Mouse (Mus musculus): Measurements from ENCODE around the gene Hsd17b11. TPM values are rescaled to one million over a fixed set of nuclear protein-coding genes. Genes with fewer than 3 reads are reported as not detected.
A peak's percentile ranks its signal among the peaks of the same experiment; 100 is the strongest.
"Not testable (repeated sequence)": the region's sequence is repeated elsewhere in the genome, so short reads cannot be mapped to it uniquely, and the experiment has no call there.

The Hsd17b11 gene
- polyA plus RNA-seq, 1 experiment from 2014 or later = 2.6 TPM

DNA sequence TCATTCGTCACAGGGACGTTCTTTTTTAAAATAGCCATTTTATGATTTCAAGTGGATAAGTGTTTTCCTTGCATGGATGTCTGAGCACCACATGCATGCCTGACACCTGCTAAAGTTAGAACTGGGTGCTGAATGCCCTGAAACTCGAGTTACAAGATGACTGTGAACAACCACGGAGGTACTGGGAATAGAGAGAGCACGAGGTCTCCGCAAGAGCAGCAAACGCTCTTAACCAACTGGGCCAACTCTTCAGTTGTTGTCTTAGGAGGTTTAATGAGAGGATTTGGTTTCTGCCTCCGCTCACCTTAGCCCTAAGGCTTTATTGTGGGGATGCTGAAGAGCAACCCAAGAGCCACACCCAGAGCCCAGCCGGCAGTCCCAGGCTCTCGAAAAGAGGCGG lies 3.0 kb upstream of the Hsd17b11 start:
- Histone ChIP-seq H3K4me1 (peaks cover 33% of the 10 kb centered on the region), H3K9me3 (no peaks in the 10 kb centered on the region), H3K4me3 (no peak overlapping the region), H3K27me3 (replicated peaks; ENCODE audit: low read depth, poor library complexity, severe bottlenecking) (peaks cover 30% of the 10 kb centered on the region), H3K27ac (replicated peaks) (no peak overlapping the region), H3K36me3 (replicated peaks) (no peaks in the 10 kb centered on the region)
- no peak for DNase-seq (ENCODE audit: low spot score)
- 60% methylated on average over 11 of the region's 11 CpGs for WGBS

DNA sequence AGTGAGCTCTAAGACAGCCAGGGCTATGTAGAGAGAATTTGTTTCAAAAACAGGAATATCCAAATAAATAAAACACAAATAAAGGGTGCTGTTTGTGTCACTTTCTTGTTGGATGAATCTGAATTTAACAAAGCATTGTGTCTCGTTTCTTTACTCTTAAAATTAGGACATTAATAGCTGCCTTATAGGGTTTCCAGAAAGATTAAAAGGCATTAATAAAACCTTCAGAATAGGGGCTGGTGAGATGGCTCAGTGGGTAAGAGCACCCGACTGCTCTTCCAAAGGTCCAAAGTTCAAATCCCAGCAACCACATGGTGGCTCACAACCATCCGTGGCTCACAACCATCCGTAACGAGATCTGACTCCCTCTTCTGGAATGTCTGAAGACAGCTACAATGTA lies 2.5 kb upstream of the Hsd17b11 start:
- not testable (repeated sequence) for H3K4me3 ChIP-seq
- WGBS = 81% methylated on average over 5 of the region's 5 CpGs
- peaks cover 30% of the 10 kb centered on the region for H3K27me3 ChIP-seq (replicated peaks; ENCODE audit: low read depth, poor library complexity, severe bottlenecking)

DNA sequence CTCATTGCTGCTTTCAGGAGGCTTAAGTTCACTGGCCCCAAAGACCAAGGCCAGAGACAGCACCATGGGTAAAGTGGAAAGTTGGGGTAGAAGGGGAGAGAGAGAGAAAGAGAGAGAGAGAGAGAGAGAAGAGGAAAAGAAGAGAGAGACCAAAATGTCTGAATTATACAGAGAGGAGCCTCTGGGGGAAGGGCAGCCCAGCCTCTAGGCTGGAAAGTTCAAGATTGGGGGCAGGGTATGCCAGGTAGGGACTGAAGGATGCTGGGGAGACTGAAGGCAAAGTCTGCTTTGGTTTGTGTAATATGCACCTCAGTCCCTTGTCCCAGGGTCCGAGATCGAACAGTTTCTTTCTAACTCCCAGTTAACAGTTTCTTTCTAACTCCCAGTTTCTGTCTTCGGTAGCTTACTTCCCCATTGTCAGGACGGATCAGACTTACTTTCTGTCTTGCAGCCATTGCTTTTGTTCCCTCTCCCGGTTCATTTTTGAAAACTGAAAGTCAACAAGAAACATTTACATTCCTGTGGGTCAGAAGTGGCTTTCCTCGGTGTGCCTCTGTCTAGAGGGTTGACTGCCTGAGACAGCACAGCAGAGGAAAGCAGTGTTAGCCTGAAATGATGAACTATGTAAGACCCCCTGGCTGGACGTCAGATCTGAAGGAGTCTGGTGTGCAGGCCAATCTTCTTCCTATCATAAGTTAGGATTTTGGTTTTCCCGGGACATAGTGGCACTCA lies 1.7 kb upstream of the Hsd17b11 start:
- no peaks in the 10 kb centered on the region for H3K36me3 ChIP-seq (replicated peaks)
- H3K27ac ChIP-seq (replicated peaks) = no peak overlapping the region
- no peaks in the 10 kb centered on the region for H3K9me3 ChIP-seq
- H3K4me1 ChIP-seq = peaks cover 37% of the 10 kb centered on the region
- 77% methylated on average over 8 of the region's 8 CpGs for WGBS
- peaks cover 30% of the 10 kb centered on the region for H3K27me3 ChIP-seq (replicated peaks; ENCODE audit: low read depth, poor library complexity, severe bottlenecking)
- DNase-seq (ENCODE audit: low spot score) = no peak
- no peak overlapping the region for H3K4me3 ChIP-seq

More for the DNA sequence above, 2.5 kb upstream of the Hsd17b11 start:
- not testable (repeated sequence) for H3K27ac ChIP-seq (replicated peaks); H3K36me3 ChIP-seq (replicated peaks); DNase-seq (ENCODE audit: low spot score); H3K9me3 ChIP-seq
- peaks cover 36% of the 10 kb centered on the region for H3K4me1 ChIP-seq

DNA sequence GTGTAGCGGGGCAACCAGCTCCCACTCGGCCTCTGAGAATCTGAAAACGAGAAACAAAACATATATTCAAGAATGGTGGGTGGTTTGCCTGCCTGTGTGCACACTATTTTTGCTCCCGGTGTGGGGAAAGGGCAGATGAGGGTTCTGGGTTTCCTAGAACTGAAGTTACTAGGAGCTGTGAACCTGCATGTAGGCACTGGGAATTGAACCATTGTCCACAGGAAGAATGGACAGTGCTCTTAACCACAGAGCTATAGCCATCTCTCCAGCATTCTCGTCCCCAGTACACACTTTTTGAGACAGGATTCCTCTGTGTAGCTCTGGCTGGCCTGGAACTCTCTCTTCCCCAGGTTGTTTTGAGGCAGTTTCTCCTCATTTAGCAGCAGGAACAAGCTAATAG lies 839 bp upstream of the Hsd17b11 start:
- 33% methylated on average over 5 of the region's 5 CpGs for WGBS
- peaks cover 37% of the 10 kb centered on the region for H3K4me1 ChIP-seq
- no peaks in the 10 kb centered on the region for H3K9me3 ChIP-seq
- H3K36me3 ChIP-seq (replicated peaks) = peaks cover 5% of the 10 kb centered on the region; the same call in 1 of the 2 replicates
- H3K27me3 ChIP-seq (replicated peaks; ENCODE audit: low read depth, poor library complexity, severe bottlenecking) = peaks cover 30% of the 10 kb centered on the region
- H3K27ac ChIP-seq (replicated peaks) = peak overlapping the region; percentile 83
- peak overlapping the region; percentile 63 for H3K4me3 ChIP-seq
- DNase-seq (ENCODE audit: low spot score) = no peak

DNA sequence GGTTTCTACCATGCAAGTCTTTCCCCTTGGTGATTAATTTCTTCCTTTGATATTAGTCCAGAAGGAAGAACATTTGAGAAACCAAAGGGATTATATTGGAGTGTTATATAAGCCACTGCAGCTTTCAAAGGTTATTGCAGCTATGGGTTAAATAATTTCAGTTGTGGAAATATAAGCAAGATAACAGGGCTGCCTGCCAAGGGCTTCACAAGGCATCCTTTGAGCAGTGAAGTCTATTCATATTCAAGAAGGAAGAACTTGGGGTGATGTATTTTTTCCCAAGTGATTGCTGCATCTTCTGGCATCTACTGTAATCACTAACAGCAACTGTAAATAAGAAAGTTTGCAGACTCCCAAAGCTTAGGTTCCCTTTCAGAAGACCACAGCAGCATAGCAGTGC lies 10.3 kb downstream of the Hsd17b11 start:
- H3K27ac ChIP-seq (replicated peaks) = no peak overlapping the region
- no peaks in the 10 kb centered on the region for H3K27me3 ChIP-seq (replicated peaks; ENCODE audit: low read depth, poor library complexity, severe bottlenecking)
- no peaks in the 10 kb centered on the region for H3K36me3 ChIP-seq (replicated peaks)
- H3K4me1 ChIP-seq = no peaks in the 10 kb centered on the region
- no peak for DNase-seq (ENCODE audit: low spot score)
- H3K9me3 ChIP-seq = no peaks in the 10 kb centered on the region
- H3K4me3 ChIP-seq = no peak overlapping the region

DNA sequence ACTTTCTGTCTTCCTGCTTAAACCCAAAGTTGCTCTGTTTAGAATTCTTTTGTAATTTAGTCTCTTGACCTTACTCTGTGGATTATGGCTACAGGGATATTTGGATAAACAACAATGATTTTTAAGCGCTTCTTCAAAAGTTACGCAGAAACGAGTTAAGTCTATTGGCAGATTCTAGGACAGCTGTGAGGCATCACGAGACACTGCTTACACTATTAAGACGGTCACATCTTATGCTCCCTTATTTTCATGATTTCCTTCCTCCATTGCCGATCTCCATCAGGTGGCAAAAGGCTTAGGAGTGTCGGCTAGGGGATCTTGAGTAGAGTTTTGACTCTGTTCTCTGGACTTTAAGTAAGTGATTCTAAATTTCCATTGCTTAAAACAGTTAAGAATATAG lies 11.5 kb downstream of the Hsd17b11 start:
- no peak for DNase-seq (ENCODE audit: low spot score)
- Histone ChIP-seq H3K9me3 (no peaks in the 10 kb centered on the region), H3K36me3 (replicated peaks) (no peaks in the 10 kb centered on the region), H3K27ac (replicated peaks) (no peak overlapping the region), H3K4me1 (no peaks in the 10 kb centered on the region), H3K27me3 (replicated peaks; ENCODE audit: low read depth, poor library complexity, severe bottlenecking) (no peaks in the 10 kb centered on the region), H3K4me3 (no peak overlapping the region)
- 92% methylated on average over 7 of the region's 7 CpGs for WGBS

DNA sequence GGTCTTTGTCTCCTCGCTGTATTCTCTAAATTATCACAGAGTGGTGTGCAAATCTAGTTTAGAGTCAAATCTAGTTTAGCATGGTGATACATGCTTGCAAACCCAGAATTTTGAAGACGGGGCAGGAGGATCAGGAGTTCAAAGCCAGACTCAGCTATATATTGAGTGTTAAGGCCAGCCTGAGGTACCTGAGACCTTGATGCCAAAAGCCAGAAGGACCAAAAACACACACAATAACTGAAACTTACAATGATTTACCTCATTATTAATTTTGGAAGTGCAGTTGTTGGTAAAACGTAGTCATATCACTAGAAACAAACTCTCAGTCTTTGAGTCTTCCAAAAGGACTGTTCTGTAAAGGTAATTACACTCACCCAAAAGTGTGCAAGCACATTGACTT lies 12.3 kb downstream of the Hsd17b11 start:
- H3K27ac ChIP-seq (replicated peaks) = no peak overlapping the region
- no peaks in the 10 kb centered on the region for H3K36me3 ChIP-seq (replicated peaks)
- no peak overlapping the region for H3K4me3 ChIP-seq
- 93% methylated on average over 3 of the region's 3 CpGs for WGBS
- no peaks in the 10 kb centered on the region for H3K27me3 ChIP-seq (replicated peaks; ENCODE audit: low read depth, poor library complexity, severe bottlenecking)
- DNase-seq (ENCODE audit: low spot score) = no peak
- no peaks in the 10 kb centered on the region for H3K4me1 ChIP-seq
- H3K9me3 ChIP-seq = no peaks in the 10 kb centered on the region

DNA sequence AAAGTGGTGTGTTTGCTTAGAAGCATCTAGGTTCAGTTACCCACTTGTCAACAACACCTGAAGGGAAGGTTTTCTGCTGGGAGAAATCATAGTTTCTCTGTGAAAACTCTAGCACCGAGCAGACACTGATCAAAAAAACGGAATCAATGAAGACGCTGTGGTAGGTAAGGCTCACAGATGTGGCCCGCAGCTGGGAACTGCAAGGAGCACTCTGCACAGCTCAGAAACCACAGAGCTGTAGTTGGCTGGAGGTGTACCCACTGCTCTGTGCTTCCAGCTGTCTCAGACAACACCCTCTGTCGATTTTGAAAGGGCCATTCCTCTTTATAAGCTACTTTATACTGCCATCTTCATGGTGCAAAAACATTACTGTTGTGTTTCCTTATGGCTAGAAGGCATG lies 13.9 kb downstream of the Hsd17b11 start:
- Histone ChIP-seq H3K9me3 (no peaks in the 10 kb centered on the region), H3K27me3 (replicated peaks; ENCODE audit: low read depth, poor library complexity, severe bottlenecking) (peaks cover 4% of the 10 kb centered on the region; the same call in 1 of the 2 replicates), H3K36me3 (replicated peaks) (no peaks in the 10 kb centered on the region), H3K4me3 (no peak overlapping the region), H3K4me1 (peaks cover 6% of the 10 kb centered on the region), H3K27ac (replicated peaks) (no peak overlapping the region)
- no peak for DNase-seq (ENCODE audit: low spot score)
- whole genome bisulfite sequencing = 72% methylated on average over 5 of the region's 5 CpGs

DNA sequence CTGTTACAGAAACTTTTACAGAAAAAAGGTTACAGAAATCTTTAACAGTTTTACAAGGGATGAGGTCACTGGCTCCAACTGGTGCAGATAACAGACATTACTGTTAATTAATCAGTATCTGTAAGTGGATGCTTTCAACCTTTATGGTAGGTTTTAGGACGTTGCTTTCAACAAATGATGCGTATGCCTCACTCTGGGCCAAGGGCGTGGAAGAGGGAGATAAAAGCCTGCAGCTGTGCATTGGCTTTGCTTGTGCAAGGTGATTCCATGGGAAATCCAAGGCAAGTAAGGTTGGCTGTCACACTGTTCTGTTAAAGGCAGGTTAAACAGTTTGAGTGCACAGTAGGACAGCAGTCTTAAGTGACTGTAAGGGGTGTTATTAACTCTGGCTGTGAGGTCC lies 14.9 kb downstream of the Hsd17b11 start:
- Histone ChIP-seq H3K4me3 (no peak overlapping the region), H3K27ac (replicated peaks) (no peak overlapping the region), H3K36me3 (replicated peaks) (no peaks in the 10 kb centered on the region), H3K4me1 (peaks cover 12% of the 10 kb centered on the region), H3K9me3 (no peaks in the 10 kb centered on the region), H3K27me3 (replicated peaks; ENCODE audit: low read depth, poor library complexity, severe bottlenecking) (peaks cover 4% of the 10 kb centered on the region; the same call in 1 of the 2 replicates)
- WGBS = 86% methylated on average over 3 of the region's 3 CpGs
- no peak for DNase-seq (ENCODE audit: low spot score)

DNA sequence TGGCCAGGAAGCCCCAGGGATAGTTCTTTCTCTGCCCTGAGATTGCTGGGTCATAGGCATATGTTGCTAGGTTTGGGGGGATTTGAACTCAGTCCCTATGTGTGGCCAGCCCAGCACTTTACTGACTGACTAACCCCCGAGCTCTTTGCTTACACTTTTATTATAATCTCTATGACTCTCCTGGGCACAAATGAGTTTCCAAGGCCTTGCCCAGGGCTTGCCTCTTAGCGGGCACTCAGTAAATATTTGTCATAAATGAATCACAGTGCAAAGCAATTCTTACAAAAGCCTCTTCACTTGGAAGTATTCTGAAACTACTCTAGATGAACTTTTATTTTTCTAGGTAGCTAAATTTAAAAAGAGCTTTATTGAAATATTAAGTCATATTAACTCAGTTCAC lies 17.8 kb downstream of the Hsd17b11 start:
- Histone ChIP-seq H3K27me3 (replicated peaks; ENCODE audit: low read depth, poor library complexity, severe bottlenecking) (peaks cover 4% of the 10 kb centered on the region; the same call in 1 of the 2 replicates), H3K36me3 (replicated peaks) (no peaks in the 10 kb centered on the region), H3K4me1 (peaks cover 12% of the 10 kb centered on the region), H3K4me3 (no peak overlapping the region), H3K27ac (replicated peaks) (no peak overlapping the region), H3K9me3 (no peaks in the 10 kb centered on the region)
- 91% methylated on average over 2 of the region's 2 CpGs for WGBS
- DNase-seq (ENCODE audit: low spot score) = no peak

DNA sequence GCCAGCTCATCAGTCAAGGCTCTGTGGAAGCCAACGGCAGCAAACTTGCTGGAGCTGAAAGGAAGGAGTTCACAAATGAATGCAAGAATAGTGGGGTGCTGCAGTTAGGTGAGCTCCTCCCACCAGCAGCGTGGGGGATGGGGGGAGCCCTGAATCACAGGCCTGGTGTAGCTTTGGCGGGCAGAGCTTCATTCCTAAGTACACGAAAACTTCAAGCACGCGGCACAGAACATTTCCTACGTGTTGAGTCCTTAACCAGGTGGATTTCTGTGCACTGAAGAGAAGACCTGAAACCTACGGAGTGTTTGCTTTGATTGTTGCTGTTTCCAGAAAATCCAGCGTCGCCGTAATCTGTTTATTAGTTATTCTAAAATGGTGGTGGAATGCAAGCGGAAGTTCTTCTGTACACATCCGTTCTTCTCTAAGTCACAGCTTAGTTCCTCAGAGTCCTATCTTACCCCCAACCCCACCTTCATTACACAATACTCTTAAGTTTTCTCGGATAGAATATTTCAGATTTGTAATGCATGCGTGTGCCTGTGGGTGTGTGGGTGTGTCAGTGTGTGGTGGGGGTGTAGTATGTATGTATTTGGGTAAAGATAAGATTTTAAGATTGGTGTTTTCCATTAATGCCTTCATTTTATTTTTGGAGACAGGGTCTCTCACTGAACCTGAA lies 18.3 kb downstream of the Hsd17b11 start:
- Histone ChIP-seq H3K36me3 (replicated peaks) (no peaks in the 10 kb centered on the region), H3K4me3 (peak overlapping the region; percentile 37; the same call in 1 of the 2 replicates), H3K27ac (replicated peaks) (peak overlapping the region; percentile 7), H3K27me3 (replicated peaks; ENCODE audit: low read depth, poor library complexity, severe bottlenecking) (peaks cover 4% of the 10 kb centered on the region; the same call in 1 of the 2 replicates), H3K4me1 (peaks cover 12% of the 10 kb centered on the region), H3K9me3 (no peaks in the 10 kb centered on the region)
- DNase-seq (ENCODE audit: low spot score) = peak; percentile 21
- WGBS = 42% methylated on average over 15 of the region's 15 CpGs

DNA sequence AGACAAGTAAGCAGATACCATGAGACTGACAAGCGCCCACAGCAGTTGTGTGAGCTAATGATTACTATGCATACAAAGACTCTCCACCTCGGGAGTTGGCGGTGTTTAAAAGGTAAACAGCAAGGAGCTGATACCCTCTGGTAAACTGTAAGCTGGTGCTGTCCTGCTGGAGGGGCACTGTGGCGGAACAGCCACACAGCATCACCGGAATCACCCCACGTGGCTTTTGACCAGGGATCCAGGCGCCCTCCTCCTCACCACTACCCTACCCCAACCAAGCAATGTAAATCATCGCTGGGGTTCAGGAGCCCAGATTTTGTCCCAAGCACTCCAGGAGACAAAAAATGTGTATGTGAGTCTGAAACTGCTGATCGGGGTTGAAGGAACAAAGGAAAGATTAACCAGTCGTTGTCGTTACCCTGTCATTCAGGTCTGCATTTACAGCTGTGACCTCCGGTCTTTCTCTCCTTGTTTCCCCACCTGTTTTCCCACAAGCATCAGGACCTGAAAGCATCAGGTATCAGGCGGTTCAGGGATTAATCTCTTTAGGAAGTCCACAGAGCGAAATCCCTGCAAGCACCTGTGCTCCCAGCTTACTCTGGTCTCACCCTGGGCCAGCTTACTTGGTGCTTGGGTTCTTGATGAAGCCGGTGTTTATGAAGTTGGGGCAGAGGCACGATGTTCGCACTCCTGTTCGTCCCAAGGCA lies 19.0 kb downstream of the Hsd17b11 start:
- WGBS = 16% methylated on average over 18 of the region's 18 CpGs
- peaks cover 4% of the 10 kb centered on the region; the same call in 1 of the 2 replicates for H3K27me3 ChIP-seq (replicated peaks; ENCODE audit: low read depth, poor library complexity, severe bottlenecking)
- no peaks in the 10 kb centered on the region for H3K9me3 ChIP-seq
- peak overlapping the region; percentile 7 for H3K27ac ChIP-seq (replicated peaks)
- no peaks in the 10 kb centered on the region for H3K36me3 ChIP-seq (replicated peaks)
- peak overlapping the region; percentile 37; the same call in 1 of the 2 replicates for H3K4me3 ChIP-seq
- H3K4me1 ChIP-seq = peaks cover 12% of the 10 kb centered on the region
- DNase-seq (ENCODE audit: low spot score) = peak; percentile 32

Data from embryonic facial prominence, embryonic 10.5 days (tissue).